Mouse (Mus musculus) hindbrain, embryonic 10.5 days (tissue): ENCODE results near the gene Kank1. TPM values are rescaled to one million over a fixed set of nuclear protein-coding genes. Genes with fewer than 3 reads are reported as not detected.

Source experiments
- DNase-seq: peaks from one replicate; pipeline ENCODE4 v3.0.0-alpha.2; 2017; ENCODE audit warnings: low spot score
- H3K27ac ChIP-seq: fragments of 300-500 bp; sonication (generic); 2 replicates; pipeline ENCODE4 v1.5.1; 2016; ENCODE audit warnings: mild to moderate bottlenecking, moderate library complexity
- H3K27me3 ChIP-seq: fragments of 300-500 bp; sonication (generic); 2 replicates; pipeline ENCODE4 v1.6.1; 2016; ENCODE audit warnings: mild to moderate bottlenecking; ENCODE audit not compliant: poor library complexity, insufficient read depth, severe bottlenecking
- H3K36me3 ChIP-seq: fragments of 300-500 bp; sonication (generic); 2 replicates; pipeline ENCODE4 v1.6.1; 2016; ENCODE audit warnings: mild to moderate bottlenecking, moderate library complexity
- H3K4me1 ChIP-seq: fragments of 300-500 bp; sonication (generic); replicated peaks from 2 replicates; pipeline ENCODE4 v1.6.1; 2016; ENCODE audit warnings: mild to moderate bottlenecking
- H3K4me3 ChIP-seq: fragments of 300-500 bp; sonication (generic); 2 replicates; pipeline ENCODE4 v1.5.1; 2016; ENCODE audit warnings: mild to moderate bottlenecking, moderate library complexity
- H3K9me3 ChIP-seq: fragments of 300-500 bp; sonication (generic); 2 replicates; pipeline ENCODE4 v1.6.1; 2016; ENCODE audit warnings: mild to moderate bottlenecking, moderate library complexity
- WGBS: fragments of 180-500 bp; shearing (Covaris S2); methylation state at CpG from one replicate; pipeline ENCODE4 v1.1.7; 2016; 5-methylcytosine and 5-hydroxymethylcytosine counted together
- polyA plus RNA-seq: library from polyadenylated mRNA; unstranded; fragments of >200 nt; fragmentation: Nextera tagmentation; extraction: Ambion mirVana; gene quantifications from 2 replicates; pipeline ENCODE4 v1.2.1, GENCODE M21; 2016

Kank1 gene
- polyA plus RNA-seq, 1 experiment from 2014 or later, result 18.4 TPM

GRCm38 (mm10) chr19:25334360-25334759 is 97.6 kb downstream of the Kank1 start:
- H3K4me1 ChIP-seq, result no peaks in the 10 kb centered on the region
- H3K27ac ChIP-seq, result no peak overlapping the region
- H3K36me3 ChIP-seq, result no peaks in the 10 kb centered on the region
- H3K27me3 ChIP-seq, result no peaks in the 10 kb centered on the region
- WGBS, result 64% methylated on average over 3 of the region's 3 CpGs
- H3K4me3 ChIP-seq, result no peak overlapping the region
- peak; percentile 62 for DNase-seq
- peaks cover 5% of the 10 kb centered on the region; the same call in 1 of the 2 replicates for H3K9me3 ChIP-seq

- Histone ChIP-seq H3K4me3 (no peak overlapping the region), H3K27me3 (no peaks in the 10 kb centered on the region), H3K4me1 (peaks cover 13% of the 10 kb centered on the region), H3K36me3 (no peaks in the 10 kb centered on the region), H3K9me3 (no peaks in the 10 kb centered on the region), H3K27ac (no peak overlapping the region)
- 84% methylated on average over 8 of the region's 8 CpGs for WGBS
- no peak for DNase-seq
Measured at GRCm38 (mm10) chr19:25336731-25337130, 100.0 kb downstream of the Kank1 start.

GRCm38 (mm10) chr19:25340630-25341620 is 104.2 kb downstream of the Kank1 start:
- Histone ChIP-seq H3K4me3 (no peak overlapping the region), H3K36me3 (no peaks in the 10 kb centered on the region), H3K27me3 (no peaks in the 10 kb centered on the region), H3K4me1 (peaks cover 13% of the 10 kb centered on the region), H3K27ac (0 out of 2 replicates have a peak overlapping the region, but pooled peaks have one; percentile 59), H3K9me3 (no peaks in the 10 kb centered on the region)
- DNase-seq, result peak; percentile 35
- WGBS, result 46% methylated on average over 11 of the region's 11 CpGs

GRCm38 (mm10) chr19:25342026-25342425 is 105.3 kb downstream of the Kank1 start:
- H3K9me3 ChIP-seq, result no peaks in the 10 kb centered on the region
- DNase-seq, result no peak
- no peak overlapping the region for H3K4me3 ChIP-seq
- WGBS, result 69% methylated on average over 5 of the region's 5 CpGs
- H3K36me3 ChIP-seq, result no peaks in the 10 kb centered on the region
- H3K27ac ChIP-seq, result no peak overlapping the region
- H3K4me1 ChIP-seq, result peaks cover 13% of the 10 kb centered on the region
- no peaks in the 10 kb centered on the region for H3K27me3 ChIP-seq

- DNase-seq, result no peak
- no peaks in the 10 kb centered on the region for H3K36me3 ChIP-seq
- WGBS, result 79% methylated on average over 16 of the region's 16 CpGs
- H3K27ac ChIP-seq, result no peak overlapping the region
- H3K27me3 ChIP-seq, result no peaks in the 10 kb centered on the region
- H3K9me3 ChIP-seq, result no peaks in the 10 kb centered on the region
- H3K4me3 ChIP-seq, result no peak overlapping the region
- H3K4me1 ChIP-seq, result peaks cover 13% of the 10 kb centered on the region
Measured at GRCm38 (mm10) chr19:25343657-25344322, 107.0 kb downstream of the Kank1 start.

- Histone ChIP-seq H3K27ac (no peak overlapping the region), H3K36me3 (no peaks in the 10 kb centered on the region), H3K4me1 (peaks cover 13% of the 10 kb centered on the region), H3K27me3 (no peaks in the 10 kb centered on the region), H3K9me3 (no peaks in the 10 kb centered on the region), H3K4me3 (no peak overlapping the region)
- DNase-seq, result no peak
- WGBS, result 87% methylated on average over 6 of the region's 6 CpGs
Measured at GRCm38 (mm10) chr19:25344371-25344770, 107.6 kb downstream of the Kank1 start.

- Histone ChIP-seq H3K9me3 (no peaks in the 10 kb centered on the region), H3K27ac (no peak overlapping the region), H3K36me3 (no peaks in the 10 kb centered on the region), H3K4me3 (no peak overlapping the region), H3K4me1 (peaks cover 7% of the 10 kb centered on the region), H3K27me3 (no peaks in the 10 kb centered on the region)
- WGBS, result 93% methylated on average over 5 of the region's 5 CpGs
- DNase-seq, result no peak
Measured at GRCm38 (mm10) chr19:25345972-25346371, 109.2 kb downstream of the Kank1 start.

- H3K27ac ChIP-seq, result no peak overlapping the region
- H3K36me3 ChIP-seq, result no peaks in the 10 kb centered on the region
- no peaks in the 10 kb centered on the region for H3K9me3 ChIP-seq
- 85% methylated on average over 5 of the region's 5 CpGs for WGBS
- H3K4me3 ChIP-seq, result no peak overlapping the region
- H3K4me1 ChIP-seq, result peaks cover 7% of the 10 kb centered on the region; the same call in 1 of the 2 replicates
- no peaks in the 10 kb centered on the region for H3K27me3 ChIP-seq
- no peak for DNase-seq
Measured at GRCm38 (mm10) chr19:25347515-25347914, 110.7 kb downstream of the Kank1 start.

- Histone ChIP-seq H3K27ac (no peak overlapping the region), H3K9me3 (no peaks in the 10 kb centered on the region), H3K36me3 (no peaks in the 10 kb centered on the region), H3K4me1 (peaks cover 9% of the 10 kb centered on the region; the same call in 1 of the 2 replicates), H3K4me3 (no peak overlapping the region), H3K27me3 (no peaks in the 10 kb centered on the region)
- no peak for DNase-seq
- WGBS, result 81% methylated on average over 15 of the region's 15 CpGs
Measured at GRCm38 (mm10) chr19:25351257-25351955, 114.6 kb downstream of the Kank1 start.

- H3K4me3 ChIP-seq, result no peak overlapping the region
- no peaks in the 10 kb centered on the region for H3K9me3 ChIP-seq
- WGBS, result 82% methylated on average over 11 of the region's 11 CpGs
- H3K27me3 ChIP-seq, result no peaks in the 10 kb centered on the region
- no peak for DNase-seq
- H3K4me1 ChIP-seq, result peaks cover 35% of the 10 kb centered on the region
- H3K36me3 ChIP-seq, result no peaks in the 10 kb centered on the region
- no peak overlapping the region for H3K27ac ChIP-seq
Measured at GRCm38 (mm10) chr19:25357094-25357493, 120.3 kb downstream of the Kank1 start.

GRCm38 (mm10) chr19:25358486-25359120 is 121.8 kb downstream of the Kank1 start:
- DNase-seq, result no peak
- H3K9me3 ChIP-seq, result no peaks in the 10 kb centered on the region
- no peak overlapping the region for H3K4me3 ChIP-seq
- H3K36me3 ChIP-seq, result no peaks in the 10 kb centered on the region
- peaks cover 29% of the 10 kb centered on the region for H3K4me1 ChIP-seq
- H3K27me3 ChIP-seq, result no peaks in the 10 kb centered on the region
- 58% methylated on average over 8 of the region's 8 CpGs for WGBS
- no peak overlapping the region for H3K27ac ChIP-seq

- H3K27ac ChIP-seq, result no peak overlapping the region
- H3K36me3 ChIP-seq, result no peaks in the 10 kb centered on the region
- H3K27me3 ChIP-seq, result no peaks in the 10 kb centered on the region
- H3K4me1 ChIP-seq, result peaks cover 29% of the 10 kb centered on the region
- WGBS, result 43% methylated on average over 9 of the region's 9 CpGs
- no peaks in the 10 kb centered on the region for H3K9me3 ChIP-seq
- no peak for DNase-seq
- no peak overlapping the region for H3K4me3 ChIP-seq
Measured at GRCm38 (mm10) chr19:25360571-25361029, 123.8 kb downstream of the Kank1 start.
